In the genomic region with DNA sequence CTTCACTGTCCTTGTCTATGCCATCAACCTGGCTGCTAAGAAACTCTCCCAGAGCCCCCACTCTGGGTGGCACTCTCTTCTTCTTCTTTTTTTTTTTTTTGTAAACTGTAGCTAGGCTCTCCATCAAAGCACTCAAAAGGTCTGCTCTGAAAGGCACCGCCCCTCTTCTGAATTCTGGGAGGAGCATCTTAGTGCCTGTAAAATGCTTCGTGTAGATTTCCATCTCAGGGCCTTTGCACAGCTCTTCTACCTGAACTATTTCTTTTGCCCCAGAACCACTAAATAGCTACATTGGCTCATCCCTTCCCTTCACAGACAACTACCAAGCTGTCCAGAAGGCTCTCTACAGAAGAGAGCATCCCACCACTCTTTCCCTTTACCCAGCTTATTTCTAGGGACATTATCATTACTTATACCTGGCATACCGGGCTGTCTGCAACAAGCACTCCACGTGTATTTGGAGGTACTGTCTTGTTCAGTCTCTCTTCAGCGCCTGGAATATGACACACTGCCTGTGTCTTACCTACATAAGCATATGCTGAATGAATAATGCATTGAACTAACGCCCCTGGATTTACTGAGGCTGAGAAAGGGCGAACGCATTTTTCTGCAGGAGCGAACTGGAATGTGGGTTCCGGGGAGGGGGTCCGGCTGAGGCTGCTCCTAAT, we compare ENCODE assay signal across 8 mouse cellular contexts. TPM values are rescaled to one million over a fixed set of nuclear protein-coding genes. Genes with fewer than 3 reads are reported as not detected.
DNase-seq lines count a peak whose midpoint lies in the region; ATAC-seq and TF ChIP-seq lines count a peak whose summit lies in the region.

No protein-coding gene starts in this region.

- CTCF ChIA-PET in Patski (lab: Charles Lee): interaction anchor here (0.6 to 1.8 kb wide), 5 partner anchors 12 to 187 kb away, joined by 3 to 8 read pairs (median 3); partner anchors contain the start of gene Rpl27

- no peak for DNase-seq in heart, adult 11 months
- no peak for DNase-seq in Patski (ENCODE audit: low read depth, low spot score)
- DNase-seq in liver, postnatal 0 days: peak; percentile 30
- no peak for DNase-seq in gastrocnemius, postnatal 14 days
- DNase-seq in left cerebral cortex, postnatal 10 days (ENCODE audit: extremely low spot score in 1 of 2, low spot score in 2 of 2): no peak

- POLR2A ChIA-PET in Patski (lab: Charles Lee): interaction anchor here (0.6 to 1.4 kb wide), 2 partner anchors 27 to 76 kb away, joined by 3 to 12 read pairs; partner anchors contain the start of gene Rpl27

- ATAC-seq in heart, embryonic 15.5 days (replicated peaks; ENCODE audit: insufficient number of reproducible peaks, insufficient read depth, low FRiP score, low read depth): no peak
- ATAC-seq in Patski: peak; percentile 9
- ATAC-seq in forebrain, embryonic 15.5 days (replicated peaks): peak; percentile 70; the same call in 1 of the 2 replicates
- no peak; the same call in 1 of the 2 replicates for ATAC-seq in liver, postnatal 0 days
- ATAC-seq in stomach, embryonic 14.5 days (ENCODE audit: insufficient number of reproducible peaks, insufficient read depth, low FRiP score, low read depth): peak; percentile 10; the same call in 1 of the 2 replicates

- H3K4me1 ChIP-seq in heart, embryonic 15.5 days (replicated peaks): peaks cover 7% of the 10 kb centered on the region
- peaks cover 13% of the 10 kb centered on the region for H3K4me1 ChIP-seq in forebrain, embryonic 15.5 days
- H3K4me1 ChIP-seq in liver, postnatal 0 days (ENCODE audit: insufficient read depth): peaks cover 7% of the 10 kb centered on the region
- H3K4me1 ChIP-seq in stomach, embryonic 14.5 days (ENCODE audit: control insufficient read depth, insufficient read depth, low read length): peaks cover 6% of the 10 kb centered on the region; the same call in 1 of the 2 replicates

- no peak for TF ChIP-seq CTCF in Patski (IDR thresholded peaks at IDR 0.05)
- TF ChIP-seq CTCF in liver, postnatal 0 days (IDR thresholded peaks at IDR 0.05; ENCODE audit: low read depth): no peak

- H3K27me3 ChIP-seq in heart, embryonic 15.5 days: no peaks in the 10 kb centered on the region
- H3K27me3 ChIP-seq in Patski: no peaks in the 10 kb centered on the region
- H3K27me3 ChIP-seq in forebrain, embryonic 15.5 days: no peaks in the 10 kb centered on the region
- H3K27me3 ChIP-seq in liver, postnatal 0 days (ENCODE audit: insufficient read depth, low read length): no peaks in the 10 kb centered on the region
- H3K27me3 ChIP-seq in stomach, embryonic 14.5 days (ENCODE audit: control insufficient read depth, insufficient read depth, low read length): no peaks in the 10 kb centered on the region

- peak overlapping the region; percentile 76 for H3K4me3 ChIP-seq in heart, embryonic 15.5 days
- H3K4me3 ChIP-seq in forebrain, embryonic 15.5 days: peak overlapping the region; percentile 88
- peak overlapping the region; percentile 97 for H3K4me3 ChIP-seq in liver, postnatal 0 days (ENCODE audit: low read depth, low read length)
- H3K4me3 ChIP-seq in stomach, embryonic 14.5 days (ENCODE audit: low read depth, low read length): peak overlapping the region; percentile 73

- WGBS in heart, embryonic 15.5 days: 2% methylated on average over 11 of the region's 11 CpGs
- under 1% methylated on average over 11 of the region's 11 CpGs for WGBS in forebrain, embryonic 15.5 days
- under 1% methylated on average over 11 of the region's 11 CpGs for WGBS in liver, postnatal 0 days (ENCODE audit: insufficient replicate concordance)
- 1% methylated on average over 11 of the region's 11 CpGs for WGBS in stomach, embryonic 14.5 days

- no peaks in the 10 kb centered on the region for H3K9me3 ChIP-seq in heart, embryonic 15.5 days (replicated peaks)
- no peaks in the 10 kb centered on the region for H3K9me3 ChIP-seq in forebrain, embryonic 15.5 days
- no peaks in the 10 kb centered on the region for H3K9me3 ChIP-seq in liver, postnatal 0 days (ENCODE audit: low read length)
- no peaks in the 10 kb centered on the region for H3K9me3 ChIP-seq in stomach, embryonic 14.5 days (ENCODE audit: control insufficient read depth, low read depth, low read length)

- intact Hi-C loops in gastrocnemius, postnatal 14 days (cut with DNase I; ENCODE audit: low total_unique reads): no loop called here
- intact Hi-C loops in left cerebral cortex, postnatal 10 days (cut with DNase I): no loop called here

- TF ChIP-seq EP300 in liver, postnatal 0 days (IDR thresholded peaks at IDR 0.05; ENCODE audit: low read depth): no peak

- H3K4me2 ChIP-seq in heart, embryonic 15.5 days: peak overlapping the region; percentile 85
- H3K4me2 ChIP-seq in forebrain, embryonic 15.5 days (replicated peaks): peak overlapping the region; percentile 73
- peak overlapping the region; percentile 99 for H3K4me2 ChIP-seq in liver, postnatal 0 days (ENCODE audit: low read depth, low read length)
- peak overlapping the region; percentile 90 for H3K4me2 ChIP-seq in stomach, embryonic 14.5 days (replicated peaks; ENCODE audit: low read depth, low read length)

- H3K9ac ChIP-seq in heart, embryonic 15.5 days: peak overlapping the region; percentile 78
- H3K9ac ChIP-seq in forebrain, embryonic 15.5 days (replicated peaks): peak overlapping the region; percentile 83
- peak overlapping the region; percentile 90 for H3K9ac ChIP-seq in liver, postnatal 0 days (replicated peaks)
- H3K9ac ChIP-seq in stomach, embryonic 14.5 days (replicated peaks; ENCODE audit: low read depth, low read length): peak overlapping the region; percentile 75

- peaks cover 19% of the 10 kb centered on the region; the same call in 1 of the 2 replicates for H3K36me3 ChIP-seq in heart, embryonic 15.5 days
- peaks cover 20% of the 10 kb centered on the region for H3K36me3 ChIP-seq in forebrain, embryonic 15.5 days
- peaks cover 17% of the 10 kb centered on the region for H3K36me3 ChIP-seq in liver, postnatal 0 days (replicated peaks; ENCODE audit: insufficient read depth, low read length)
- peaks cover 18% of the 10 kb centered on the region for H3K36me3 ChIP-seq in stomach, embryonic 14.5 days (ENCODE audit: control insufficient read depth, insufficient read depth, low read length)

- in situ Hi-C loops in Patski (cut with MboI; ENCODE audit: low pct_unique_long_range_greater_than_20kb): no loop called here

- peak overlapping the region; percentile 62 for H3K27ac ChIP-seq in heart, embryonic 15.5 days
- H3K27ac ChIP-seq in forebrain, embryonic 15.5 days (replicated peaks): peak overlapping the region; percentile 89
- H3K27ac ChIP-seq in liver, postnatal 0 days (ENCODE audit: low read depth): peak overlapping the region; percentile 60
- peak overlapping the region; percentile 40; the same call in 1 of the 2 replicates for H3K27ac ChIP-seq in stomach, embryonic 14.5 days (ENCODE audit: low read length)

RNA-seq across cellular contexts. Expression of gene Aarsd1, which starts 0.8 kb away (rescaled TPM):
- 36.9 and 42.7 TPM in 2 replicates for polyA plus RNA-seq in heart, embryonic 15.5 days (2015; fragmentation: Nextera tagmentation; extraction: Ambion mirVana)
- polyA plus RNA-seq in Patski (2021): 47.2 TPM
- polyA plus RNA-seq in forebrain, embryonic 15.5 days (2015; fragmentation: Nextera tagmentation; extraction: Ambion mirVana): 90.2 and 98.7 TPM in 2 replicates
- polyA plus RNA-seq in liver, postnatal 0 days (2015; fragmentation: Nextera tagmentation; extraction: Ambion mirVana): 23.7 and 24.2 TPM in 2 replicates
- 69.6 and 74.0 TPM in 2 replicates for polyA plus RNA-seq in stomach, embryonic 14.5 days (2014; fragmentation: Nextera tagmentation; extraction: Ambion mirVana)
- total RNA-seq in gastrocnemius, postnatal 14 days (2021): 10 to 100 TPM; 16.4 to 17.4 TPM
- 10 to 100 TPM; 45.1 to 45.2 TPM for total RNA-seq in left cerebral cortex, postnatal 10 days (2021)

RNA-seq across cellular contexts. Expression of gene Gm27029, which starts 8.0 kb away (rescaled TPM):
- 12.1 and 15.9 TPM in 2 replicates for polyA plus RNA-seq in heart, embryonic 15.5 days (2015; fragmentation: Nextera tagmentation; extraction: Ambion mirVana)
- polyA plus RNA-seq in Patski (2021): 7.6 TPM
- polyA plus RNA-seq in forebrain, embryonic 15.5 days (2015; fragmentation: Nextera tagmentation; extraction: Ambion mirVana): 6.3 and 7.3 TPM in 2 replicates
- polyA plus RNA-seq in liver, postnatal 0 days (2015; fragmentation: Nextera tagmentation; extraction: Ambion mirVana): 0.49 and 1.5 TPM in 2 replicates
- 8.5 and 9.8 TPM in 2 replicates for polyA plus RNA-seq in stomach, embryonic 14.5 days (2014; fragmentation: Nextera tagmentation; extraction: Ambion mirVana)
- total RNA-seq in gastrocnemius, postnatal 14 days (2021): 1 to 10 TPM; 3.2 to 4.1 TPM
- 1 to 10 TPM; 6.4 to 6.9 TPM for total RNA-seq in left cerebral cortex, postnatal 10 days (2021)

RNA-seq across cellular contexts. Expression of gene Rundc1, which starts 8.3 kb away (rescaled TPM):
- 13.9 and 18.2 TPM in 2 replicates for polyA plus RNA-seq in heart, embryonic 15.5 days (2015; fragmentation: Nextera tagmentation; extraction: Ambion mirVana)
- polyA plus RNA-seq in Patski (2021): 26.1 TPM
- 31.7 and 32.2 TPM in 2 replicates for polyA plus RNA-seq in forebrain, embryonic 15.5 days (2015; fragmentation: Nextera tagmentation; extraction: Ambion mirVana)
- polyA plus RNA-seq in liver, postnatal 0 days (2015; fragmentation: Nextera tagmentation; extraction: Ambion mirVana): 4.3 and 4.4 TPM in 2 replicates
- 12.0 and 13.5 TPM in 2 replicates for polyA plus RNA-seq in stomach, embryonic 14.5 days (2014; fragmentation: Nextera tagmentation; extraction: Ambion mirVana)
- total RNA-seq in gastrocnemius, postnatal 14 days (2021): 1 to 10 TPM; 6.4 to 7.2 TPM
- 10 to 100 TPM; 24.4 to 26.0 TPM for total RNA-seq in left cerebral cortex, postnatal 10 days (2021)

RNA-seq across cellular contexts. Expression of gene Ptges3l, which starts 8.6 kb away (rescaled TPM):
- polyA plus RNA-seq in heart, embryonic 15.5 days (2015; fragmentation: Nextera tagmentation; extraction: Ambion mirVana): 66.5 and 81.5 TPM in 2 replicates
- 28.1 TPM for polyA plus RNA-seq in Patski (2021)
- 1.0 and 1.7 TPM in 2 replicates for polyA plus RNA-seq in forebrain, embryonic 15.5 days (2015; fragmentation: Nextera tagmentation; extraction: Ambion mirVana)
- 0.65 and 1.0 TPM in 2 replicates for polyA plus RNA-seq in liver, postnatal 0 days (2015; fragmentation: Nextera tagmentation; extraction: Ambion mirVana)
- 18.0 and 24.1 TPM in 2 replicates for polyA plus RNA-seq in stomach, embryonic 14.5 days (2014; fragmentation: Nextera tagmentation; extraction: Ambion mirVana)
- total RNA-seq in gastrocnemius, postnatal 14 days (2021): 100 to 1,000 TPM; 101 to 102 TPM
- total RNA-seq in left cerebral cortex, postnatal 10 days (2021): 1 to 10 TPM; 3.4 TPM

RNA-seq across cellular contexts. Expression of gene Rpl27, which starts 25.5 kb away (rescaled TPM):
- 174 and 211 TPM in 2 replicates for polyA plus RNA-seq in heart, embryonic 15.5 days (2015; fragmentation: Nextera tagmentation; extraction: Ambion mirVana)
- 391 TPM for polyA plus RNA-seq in Patski (2021)
- polyA plus RNA-seq in forebrain, embryonic 15.5 days (2015; fragmentation: Nextera tagmentation; extraction: Ambion mirVana): 267 and 285 TPM in 2 replicates
- 205 and 213 TPM in 2 replicates for polyA plus RNA-seq in liver, postnatal 0 days (2015; fragmentation: Nextera tagmentation; extraction: Ambion mirVana)
- 373 and 398 TPM in 2 replicates for polyA plus RNA-seq in stomach, embryonic 14.5 days (2014; fragmentation: Nextera tagmentation; extraction: Ambion mirVana)
- total RNA-seq in gastrocnemius, postnatal 14 days (2021): 10 to 100 TPM; 50.3 to 61.5 TPM
- total RNA-seq in left cerebral cortex, postnatal 10 days (2021): 10 to 100 TPM; 49.9 to 58.1 TPM

Comparison
In these comparisons a context has a peak if more than half of its experiments do, and no peak if none do; other contexts are left out.
1. ATAC-seq: peak in Patski (single experiment), forebrain, embryonic 15.5 days (single experiment) and stomach, embryonic 14.5 days (single experiment); none in heart, embryonic 15.5 days (single experiment) and liver, postnatal 0 days (single experiment).
2. Peak in every context shown above with its lines, with median percentiles within 50 percentile points of each other: H3K27ac ChIP-seq, H3K4me2 ChIP-seq, H3K4me3 ChIP-seq and H3K9ac ChIP-seq.